ENCODE assay signal across 11 mouse cellular contexts in genomic region chr2:34718196-34718595, GRCm38 (mm10). TPM values are rescaled to one million over a fixed set of nuclear protein-coding genes. Genes with fewer than 3 reads are reported as not detected.
A peak's percentile ranks its signal among the peaks of the same experiment; 100 is the strongest.
DNase-seq lines count a peak whose midpoint lies in the region; ATAC-seq and TF ChIP-seq lines count a peak whose summit lies in the region.
"Had no signal": no experiment of that assay in that cellular context is flagged by ENCODE, and none has a peak within 500 bp of the region (broad histone marks: within the 10 kb centered on the region; RNA-seq: fewer than 3 reads in every experiment).

No protein-coding gene starts in this region.

- no peak for DNase-seq in kidney, postnatal 0 days (ENCODE audit: low spot score)
- peak; percentile 38 for DNase-seq in CD4-positive helper T cell, adult 2 months (ENCODE audit: low read depth, low spot score)
- DNase-seq in splenic B cell, adult 2 months (ENCODE audit: low read depth, low spot score): peak; percentile 34
- DNase-seq in forebrain, embryonic 14.5 days (ENCODE audit: low spot score): no peak
- DNase-seq in cerebellum, adult 18-20 months: no peak
- DNase-seq: cerebellum, adult 2 months had no signal

- H3K9me3 ChIP-seq in kidney, postnatal 0 days (replicated peaks; ENCODE audit: low read length): no peaks in the 10 kb centered on the region
- no peaks in the 10 kb centered on the region for H3K9me3 ChIP-seq in kidney, embryonic 15.5 days (replicated peaks)
- H3K9me3 ChIP-seq in midbrain, embryonic 13.5 days: no peaks in the 10 kb centered on the region
- no peaks in the 10 kb centered on the region for H3K9me3 ChIP-seq in forebrain, embryonic 14.5 days (replicated peaks; ENCODE audit: control insufficient read depth, low read length)
- H3K9me3 ChIP-seq: heart, embryonic 10.5 days; midbrain, embryonic 12.5 days had no signal

- no peaks in the 10 kb centered on the region for H3K4me1 ChIP-seq in kidney, postnatal 0 days (replicated peaks; ENCODE audit: insufficient read depth, low read length)
- no peaks in the 10 kb centered on the region for H3K4me1 ChIP-seq in kidney, embryonic 15.5 days
- H3K4me1 ChIP-seq in midbrain, embryonic 13.5 days (replicated peaks): no peaks in the 10 kb centered on the region
- no peaks in the 10 kb centered on the region for H3K4me1 ChIP-seq in forebrain, embryonic 14.5 days (ENCODE audit: control insufficient read depth, insufficient read depth, low read length)
- H3K4me1 ChIP-seq: heart, embryonic 10.5 days; midbrain, embryonic 12.5 days had no signal

- H3K36me3 ChIP-seq in kidney, postnatal 0 days (ENCODE audit: insufficient read depth, low read length): peaks cover 27% of the 10 kb centered on the region; the same call in 1 of the 2 replicates
- H3K36me3 ChIP-seq in kidney, embryonic 15.5 days: peaks cover 84% of the 10 kb centered on the region
- peaks cover 16% of the 10 kb centered on the region for H3K36me3 ChIP-seq in splenic B cell, adult 2 months (ENCODE audit: control insufficient read depth, insufficient read depth, low read length, poor library complexity, severe bottlenecking)
- peaks cover 53% of the 10 kb centered on the region for H3K36me3 ChIP-seq in midbrain, embryonic 13.5 days
- H3K36me3 ChIP-seq in forebrain, embryonic 14.5 days (ENCODE audit: control insufficient read depth, insufficient read depth, low read length): peaks cover 74% of the 10 kb centered on the region

- no peak for ATAC-seq in kidney, postnatal 0 days (replicated peaks; ENCODE audit: low FRiP score, low read depth)
- no peak for ATAC-seq in kidney, embryonic 15.5 days (replicated peaks; ENCODE audit: low FRiP score)
- peak; percentile 59 for ATAC-seq in activated CD4-positive, CD25-positive, alpha-beta regulatory T cell, adult 4 months
- no peak for ATAC-seq in midbrain, embryonic 13.5 days
- no peak for ATAC-seq in forebrain, embryonic 14.5 days

- H3K27ac ChIP-seq in kidney, postnatal 0 days: no peak overlapping the region
- H3K27ac ChIP-seq in kidney, embryonic 15.5 days: no peak overlapping the region
- H3K27ac ChIP-seq in midbrain, embryonic 13.5 days: no peak overlapping the region
- no peak overlapping the region for H3K27ac ChIP-seq in forebrain, embryonic 14.5 days (ENCODE audit: low read depth, low read length)
- H3K27ac ChIP-seq: heart, embryonic 10.5 days; midbrain, embryonic 12.5 days had no signal

- no peaks in the 10 kb centered on the region for H3K27me3 ChIP-seq in kidney, postnatal 0 days (ENCODE audit: insufficient read depth, low read length)
- no peaks in the 10 kb centered on the region for H3K27me3 ChIP-seq in kidney, embryonic 15.5 days
- H3K27me3 ChIP-seq in splenic B cell, adult 2 months (ENCODE audit: control insufficient read depth, insufficient read depth, low read length, poor library complexity, severe bottlenecking): no peaks in the 10 kb centered on the region
- H3K27me3 ChIP-seq in midbrain, embryonic 13.5 days: no peaks in the 10 kb centered on the region
- H3K27me3 ChIP-seq in forebrain, embryonic 14.5 days (replicated peaks; ENCODE audit: control insufficient read depth, insufficient read depth, low read length): no peaks in the 10 kb centered on the region
- H3K27me3 ChIP-seq: midbrain, embryonic 12.5 days had no signal

- H3K9ac ChIP-seq in kidney, postnatal 0 days (ENCODE audit: low read depth, low read length): no peak overlapping the region
- H3K9ac ChIP-seq in kidney, embryonic 15.5 days: no peak overlapping the region
- H3K9ac ChIP-seq in midbrain, embryonic 13.5 days (replicated peaks): no peak overlapping the region
- no peak overlapping the region for H3K9ac ChIP-seq in forebrain, embryonic 14.5 days (ENCODE audit: low read length)
- H3K9ac ChIP-seq: midbrain, embryonic 12.5 days had no signal

- WGBS in kidney, postnatal 0 days: 76% methylated on average over 2 of the region's 2 CpGs
- 81% methylated on average over 2 of the region's 2 CpGs for WGBS in kidney, embryonic 15.5 days
- WGBS in midbrain, embryonic 13.5 days: 91% methylated on average over 2 of the region's 2 CpGs
- 92% methylated on average over 2 of the region's 2 CpGs for WGBS in forebrain, embryonic 14.5 days

- peak; percentile 28; the same call in 1 of the 2 replicates for TF ChIP-seq CTCF in kidney, postnatal 0 days (IDR thresholded peaks at IDR 0.05; ENCODE audit: low read depth)

- no peak overlapping the region for H3K4me2 ChIP-seq in kidney, postnatal 0 days (ENCODE audit: low read length)
- H3K4me2 ChIP-seq in kidney, embryonic 15.5 days: no peak overlapping the region
- no peak overlapping the region for H3K4me2 ChIP-seq in midbrain, embryonic 13.5 days (replicated peaks)
- H3K4me2 ChIP-seq in forebrain, embryonic 14.5 days (ENCODE audit: low read length): no peak overlapping the region
- H3K4me2 ChIP-seq: midbrain, embryonic 12.5 days had no signal

- H3K4me3 ChIP-seq in kidney, postnatal 0 days (replicated peaks; ENCODE audit: low read depth, low read length): no peak overlapping the region
- no peak overlapping the region for H3K4me3 ChIP-seq in kidney, embryonic 15.5 days (replicated peaks)
- no peak overlapping the region for H3K4me3 ChIP-seq in midbrain, embryonic 13.5 days (replicated peaks)
- H3K4me3 ChIP-seq in forebrain, embryonic 14.5 days (ENCODE audit: low read depth, low read length): no peak overlapping the region
- H3K4me3 ChIP-seq: heart, embryonic 10.5 days; midbrain, embryonic 12.5 days had no signal

RNA-seq across cellular contexts. Expression of gene Gapvd1, which starts 36.8 kb away (rescaled TPM):
- 56.6 and 58.7 TPM in 2 replicates for polyA plus RNA-seq in kidney, postnatal 0 days (2015; fragmentation: Nextera tagmentation; extraction: Ambion mirVana)
- 81.3 and 84.6 TPM in 2 replicates for polyA plus RNA-seq in kidney, embryonic 15.5 days (2015; fragmentation: Nextera tagmentation; extraction: Ambion mirVana)
- polyA plus RNA-seq in activated CD4-positive, CD25-positive, alpha-beta regulatory T cell, adult 4 months (2017; shearing (Covaris generic)): 10 to 100 TPM; 49.3 to 50.9 TPM
- 123 and 126 TPM in 2 replicates for polyA plus RNA-seq in midbrain, embryonic 13.5 days (2015; fragmentation: Nextera tagmentation; extraction: Ambion mirVana)
- polyA plus RNA-seq in forebrain, embryonic 14.5 days (2014; fragmentation: Nextera tagmentation; extraction: Ambion mirVana): 100 and 105 TPM in 2 replicates

RNA-seq across cellular contexts. Expression of gene Hspa5, which starts 53.6 kb away (rescaled TPM):
- 688 and 780 TPM in 2 replicates for polyA plus RNA-seq in kidney, postnatal 0 days (2015; fragmentation: Nextera tagmentation; extraction: Ambion mirVana)
- 989 and 1,038 TPM in 2 replicates for polyA plus RNA-seq in kidney, embryonic 15.5 days (2015; fragmentation: Nextera tagmentation; extraction: Ambion mirVana)
- 100 to 1,000 TPM; 510 to 612 TPM for polyA plus RNA-seq in activated CD4-positive, CD25-positive, alpha-beta regulatory T cell, adult 4 months (2017; shearing (Covaris generic))
- polyA plus RNA-seq in midbrain, embryonic 13.5 days (2015; fragmentation: Nextera tagmentation; extraction: Ambion mirVana): 464 and 489 TPM in 2 replicates
- 384 and 454 TPM in 2 replicates for polyA plus RNA-seq in forebrain, embryonic 14.5 days (2014; fragmentation: Nextera tagmentation; extraction: Ambion mirVana)

Comparison
In these comparisons a context has a peak if more than half of its experiments do, and no peak if none do; other contexts are left out.
1. DNase-seq: peak in CD4-positive helper T cell, adult 2 months (single experiment) and splenic B cell, adult 2 months (single experiment); none in kidney, postnatal 0 days (single experiment), forebrain, embryonic 14.5 days (single experiment) and cerebellum, adult 18-20 months (0 of 2).